Mouse (Mus musculus) stomach, embryonic 15.5 days (tissue): ENCODE measurements around the gene Scube3. TPM values are rescaled to one million over a fixed set of nuclear protein-coding genes. Genes with fewer than 3 reads are reported as not detected.
A peak's percentile ranks its signal among the peaks of the same experiment; 100 is the strongest.

Experiments used
- ATAC-seq: fragments of 200-750 bp; cut with Nextera tagmentation; 2 replicates; pipeline ENCODE4 v1.8.0; 2017; ENCODE audit warnings: low read depth, moderate number of reproducible peaks, moderate TSS enrichment; ENCODE audit not compliant: insufficient read depth, low FRiP score
- H3K27ac ChIP-seq: fragments of 300-500 bp; sonication (generic); 2 replicates; pipeline ENCODE4 v1.5.1; 2015; ENCODE audit warnings: mild to moderate bottlenecking, inconsistent platforms
- H3K27me3 ChIP-seq: fragments of 300-500 bp; sonication (generic); replicated peaks from 2 replicates; pipeline ENCODE4 v1.6.1; 2015; ENCODE audit warnings: inconsistent platforms
- H3K36me3 ChIP-seq: fragments of 300-500 bp; sonication (generic); 2 replicates; pipeline ENCODE4 v1.6.1; 2015; ENCODE audit warnings: inconsistent platforms
- H3K4me1 ChIP-seq: fragments of 300-500 bp; sonication (generic); 2 replicates; pipeline ENCODE4 v1.6.1; 2015; ENCODE audit warnings: inconsistent platforms
- H3K4me2 ChIP-seq: fragments of 300-500 bp; sonication (generic); 2 replicates; pipeline ENCODE4 v1.6.1; 2015; ENCODE audit warnings: mild to moderate bottlenecking, inconsistent platforms
- H3K4me3 ChIP-seq: fragments of 300-500 bp; sonication (generic); replicated peaks from 2 replicates; pipeline ENCODE4 v1.5.1; 2015; ENCODE audit warnings: inconsistent platforms
- H3K9ac ChIP-seq: fragments of 300-500 bp; sonication (generic); 2 replicates; pipeline ENCODE4 v1.6.1; 2015; ENCODE audit warnings: inconsistent platforms
- H3K9me3 ChIP-seq: fragments of 300-500 bp; sonication (generic); 2 replicates; pipeline ENCODE4 v1.6.1; 2016; ENCODE audit warnings: inconsistent platforms
- WGBS: fragments of 180-500 bp; shearing (Covaris S2); methylation state at CpG from one replicate; pipeline ENCODE4 v1.1.7; 2015; 5-methylcytosine and 5-hydroxymethylcytosine counted together
- polyA plus RNA-seq: library from polyadenylated mRNA; unstranded; fragments of >200 nt; fragmentation: Nextera tagmentation; extraction: Ambion mirVana; gene quantifications from 2 replicates; pipeline ENCODE4 v1.2.1, GENCODE M21; 2015

The Scube3 gene
- polyA plus RNA-seq, 1 experiment from 2014 or later, result 2.4 TPM

DNA sequence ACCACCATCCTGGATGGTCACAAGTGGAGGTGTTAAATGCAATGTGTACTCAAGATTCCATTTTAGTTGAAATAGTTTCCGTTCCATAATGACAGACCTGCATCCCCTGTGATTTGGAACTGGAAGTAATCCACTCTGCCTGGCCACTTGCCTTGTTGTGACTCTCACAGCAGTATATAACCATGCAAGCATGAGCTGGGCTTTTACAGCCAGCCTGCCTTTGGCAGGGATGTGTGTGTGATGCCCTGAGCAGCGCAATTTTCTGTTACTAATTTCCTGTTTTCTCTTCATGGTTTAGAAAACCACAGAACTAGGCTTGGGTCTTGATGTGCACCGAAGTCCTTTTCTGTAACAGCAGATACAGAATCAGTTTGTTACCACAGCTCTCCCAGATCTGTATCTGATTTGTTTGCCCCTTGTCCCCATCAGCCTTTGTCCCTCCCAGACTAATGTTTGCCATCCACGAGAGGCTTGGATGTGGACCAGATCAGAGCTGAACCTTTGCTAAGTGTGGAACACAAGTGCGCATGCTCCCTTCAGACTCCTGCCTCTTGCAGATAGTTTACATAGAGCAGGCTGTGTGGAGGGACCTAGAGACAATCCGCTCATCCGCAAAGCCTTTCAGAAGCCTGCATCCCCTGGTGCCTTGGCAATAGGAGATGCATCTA, 43.2 kb downstream of the Scube3 start:
- no peaks in the 10 kb centered on the region for H3K9me3 ChIP-seq
- 63% methylated on average over 7 of the region's 7 CpGs for WGBS
- no peak overlapping the region for H3K27ac ChIP-seq
- ATAC-seq, result no peak
- H3K4me3 ChIP-seq, result no peak overlapping the region
- H3K9ac ChIP-seq, result no peak overlapping the region
- H3K27me3 ChIP-seq, result no peaks in the 10 kb centered on the region
- no peak overlapping the region for H3K4me2 ChIP-seq
- H3K4me1 ChIP-seq, result peaks cover 13% of the 10 kb centered on the region
- 0 out of 2 replicates have a peak, but pooled peaks cover 4% of the 10 kb centered on the region for H3K36me3 ChIP-seq

DNA sequence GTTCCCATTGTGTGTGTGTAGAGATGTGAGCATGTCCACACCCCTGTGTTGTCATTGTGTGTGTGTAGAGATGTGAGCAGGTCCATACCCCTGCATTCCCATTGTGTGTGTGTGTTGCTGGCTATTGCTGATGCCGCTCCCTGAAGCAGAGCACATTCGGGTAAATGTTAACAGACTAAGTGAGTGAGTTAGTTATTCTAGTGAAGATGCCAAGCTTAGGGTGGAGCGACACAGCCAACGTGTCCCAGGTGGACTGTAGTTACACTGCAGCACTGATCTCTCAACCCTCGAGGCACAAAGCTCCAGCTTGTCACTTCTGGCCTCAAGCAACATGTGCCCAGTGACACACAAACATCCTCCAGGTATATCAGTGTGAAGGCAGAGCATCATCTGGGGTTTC, 46.4 kb downstream of the Scube3 start:
- 81% methylated on average over 5 of the region's 5 CpGs for WGBS
- no peaks in the 10 kb centered on the region for H3K27me3 ChIP-seq
- peaks cover under 1% of the 10 kb centered on the region; the same call in 1 of the 2 replicates for H3K4me1 ChIP-seq
- no peak overlapping the region for H3K9ac ChIP-seq
- peaks cover 12% of the 10 kb centered on the region for H3K36me3 ChIP-seq
- H3K9me3 ChIP-seq, result no peaks in the 10 kb centered on the region
- H3K4me2 ChIP-seq, result no peak overlapping the region
- ATAC-seq, result no peak
- no peak overlapping the region for H3K27ac ChIP-seq
- no peak overlapping the region for H3K4me3 ChIP-seq

- Histone ChIP-seq H3K4me3 (no peak overlapping the region), H3K4me2 (no peak overlapping the region), H3K27ac (no peak overlapping the region), H3K4me1 (no peaks in the 10 kb centered on the region), H3K27me3 (no peaks in the 10 kb centered on the region), H3K9me3 (no peaks in the 10 kb centered on the region), H3K9ac (no peak overlapping the region), H3K36me3 (peaks cover 16% of the 10 kb centered on the region)
- ATAC-seq, result no peak
- 67% methylated on average over 1 of the region's 1 CpGs for WGBS
Measured at GRCm38 (mm10) chr17:28192754-28193153, 50.8 kb downstream of the Scube3 start.

DNA sequence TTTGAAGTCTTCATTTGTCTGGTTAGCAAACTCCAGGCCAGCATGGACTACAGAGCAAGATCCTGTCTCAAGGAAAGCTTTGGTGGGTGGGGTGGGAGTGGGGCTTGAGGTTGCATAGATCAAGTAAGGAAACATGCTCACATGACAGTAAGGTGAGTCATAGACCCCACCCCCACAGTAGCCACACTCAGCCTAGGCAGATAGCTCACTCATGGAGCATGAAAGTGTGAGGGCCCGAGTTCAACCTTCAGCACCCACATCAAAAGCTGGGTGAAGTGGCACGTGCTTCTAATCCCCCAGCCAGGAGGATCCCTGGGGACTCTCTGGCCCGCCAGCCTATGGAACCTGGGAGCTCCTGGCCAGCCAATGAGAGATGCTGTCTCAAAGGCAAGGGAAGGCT, 51.6 kb downstream of the Scube3 start:
- H3K4me3 ChIP-seq, result no peak overlapping the region
- WGBS, result 71% methylated on average over 3 of the region's 3 CpGs
- H3K27ac ChIP-seq, result no peak overlapping the region
- peaks cover 23% of the 10 kb centered on the region for H3K36me3 ChIP-seq
- no peaks in the 10 kb centered on the region for H3K9me3 ChIP-seq
- no peak overlapping the region for H3K9ac ChIP-seq
- no peaks in the 10 kb centered on the region for H3K27me3 ChIP-seq
- H3K4me1 ChIP-seq, result no peaks in the 10 kb centered on the region
- H3K4me2 ChIP-seq, result no peak overlapping the region
- ATAC-seq, result no peak

- H3K27ac ChIP-seq, result no peak overlapping the region
- no peak for ATAC-seq
- no peaks in the 10 kb centered on the region for H3K27me3 ChIP-seq
- H3K4me2 ChIP-seq, result no peak overlapping the region
- WGBS, result 90% methylated on average over 10 of the region's 10 CpGs
- no peak overlapping the region for H3K4me3 ChIP-seq
- H3K4me1 ChIP-seq, result no peaks in the 10 kb centered on the region
- H3K9ac ChIP-seq, result no peak overlapping the region
- peaks cover 20% of the 10 kb centered on the region for H3K36me3 ChIP-seq
- no peaks in the 10 kb centered on the region for H3K9me3 ChIP-seq
Measured at GRCm38 (mm10) chr17:28195033-28195432, 53.1 kb downstream of the Scube3 start.

- ATAC-seq, result no peak; the same call in 1 of the 2 replicates
- no peak overlapping the region for H3K27ac ChIP-seq
- H3K4me1 ChIP-seq, result no peaks in the 10 kb centered on the region
- H3K36me3 ChIP-seq, result peaks cover 27% of the 10 kb centered on the region
- H3K4me2 ChIP-seq, result no peak overlapping the region
- no peak overlapping the region for H3K4me3 ChIP-seq
- WGBS, result 59% methylated on average over 18 of the region's 18 CpGs
- no peaks in the 10 kb centered on the region for H3K27me3 ChIP-seq
- H3K9ac ChIP-seq, result no peak overlapping the region
- H3K9me3 ChIP-seq, result no peaks in the 10 kb centered on the region
Measured at GRCm38 (mm10) chr17:28197646-28198045, 55.7 kb downstream of the Scube3 start.

- Histone ChIP-seq H3K9me3 (no peaks in the 10 kb centered on the region), H3K27ac (no peak overlapping the region), H3K4me1 (peaks cover 2% of the 10 kb centered on the region; the same call in 1 of the 2 replicates), H3K4me2 (no peak overlapping the region), H3K4me3 (no peak overlapping the region), H3K9ac (no peak overlapping the region), H3K27me3 (no peaks in the 10 kb centered on the region), H3K36me3 (peaks cover 28% of the 10 kb centered on the region; the same call in 1 of the 2 replicates)
- 78% methylated on average over 14 of the region's 14 CpGs for WGBS
- ATAC-seq, result no peak
Measured at GRCm38 (mm10) chr17:28201982-28202381, 60.0 kb downstream of the Scube3 start.

- ATAC-seq, result no peak
- WGBS, result 36% methylated on average over 14 of the region's 14 CpGs
Measured at GRCm38 (mm10) chr17:28204052-28204720, 62.2 kb downstream of the Scube3 start.

DNA sequence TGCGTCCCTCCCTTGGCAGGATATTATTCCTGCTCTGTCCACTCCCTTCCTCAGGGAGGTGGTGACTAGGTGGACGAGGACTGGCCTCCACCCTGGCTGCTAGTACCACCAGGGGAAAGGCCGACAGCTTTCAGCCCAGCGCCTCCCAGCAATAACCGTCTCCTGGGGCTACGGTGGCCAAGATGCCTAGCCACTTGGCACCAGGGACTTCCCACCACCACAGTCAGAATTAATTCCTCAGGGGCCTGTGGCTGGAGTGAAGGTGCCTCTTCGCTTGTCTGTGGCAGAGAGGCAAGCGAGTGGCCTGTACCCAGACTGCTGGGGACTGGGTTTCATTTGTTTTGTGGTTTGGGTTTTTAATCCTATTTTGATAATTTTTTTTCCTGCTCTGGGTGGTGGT, 63.5 kb downstream of the Scube3 start:
- no peak for ATAC-seq
- Histone ChIP-seq H3K4me3 (no peak overlapping the region), H3K27me3 (no peaks in the 10 kb centered on the region), H3K4me2 (no peak overlapping the region), H3K4me1 (peaks cover 12% of the 10 kb centered on the region), H3K36me3 (peaks cover 15% of the 10 kb centered on the region; the same call in 1 of the 2 replicates), H3K9ac (no peak overlapping the region), H3K9me3 (no peaks in the 10 kb centered on the region), H3K27ac (no peak overlapping the region)
- 90% methylated on average over 8 of the region's 8 CpGs for WGBS

More at GRCm38 (mm10) chr17:28204052-28204720, 62.2 kb downstream of the Scube3 start:
- Histone ChIP-seq H3K27ac (no peak overlapping the region), H3K27me3 (no peaks in the 10 kb centered on the region), H3K9ac (no peak overlapping the region), H3K4me3 (no peak overlapping the region), H3K36me3 (peaks cover 20% of the 10 kb centered on the region; the same call in 1 of the 2 replicates), H3K4me1 (peaks cover 12% of the 10 kb centered on the region), H3K9me3 (no peaks in the 10 kb centered on the region), H3K4me2 (no peak overlapping the region)

DNA sequence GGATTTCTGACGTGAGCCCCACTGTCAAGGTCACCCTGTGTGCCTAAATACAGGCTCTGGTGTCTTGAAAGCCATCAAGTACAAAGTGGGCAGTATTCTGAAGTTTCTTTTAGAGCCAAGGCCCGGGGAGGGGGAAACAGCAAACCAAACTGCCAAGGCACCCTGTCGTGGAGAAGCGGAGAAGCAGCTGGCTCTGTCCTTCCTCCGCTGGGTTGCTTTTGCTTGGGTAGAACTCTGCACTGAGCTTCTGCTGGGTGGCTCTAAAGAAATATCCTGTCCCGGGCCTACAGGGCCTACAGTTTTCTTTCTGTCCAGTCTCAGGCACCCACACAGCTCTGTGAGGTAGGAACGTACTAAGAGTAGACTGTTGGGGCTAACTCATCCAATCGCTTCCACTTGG, 65.2 kb downstream of the Scube3 start:
- Histone ChIP-seq H3K9ac (no peak overlapping the region), H3K9me3 (no peaks in the 10 kb centered on the region), H3K4me2 (peak overlapping the region; percentile 80), H3K27ac (peak overlapping the region; percentile 89), H3K4me1 (peaks cover 12% of the 10 kb centered on the region), H3K27me3 (no peaks in the 10 kb centered on the region), H3K4me3 (no peak overlapping the region), H3K36me3 (peaks cover 6% of the 10 kb centered on the region; the same call in 1 of the 2 replicates)
- WGBS, result 65% methylated on average over 8 of the region's 8 CpGs
- 0 out of 2 replicates have a peak, but pooled peaks have one; percentile 8 for ATAC-seq

- Histone ChIP-seq H3K4me3 (peak within 1 kb of the TSS; percentile 44), H3K9ac (peak within 1 kb of the TSS; percentile 48), H3K4me1 (peaks cover 12% of the 10 kb centered on the region), H3K27ac (peak within 1 kb of the TSS; percentile 89), H3K36me3 (peaks cover 4% of the 10 kb centered on the region; the same call in 1 of the 2 replicates), H3K27me3 (no peaks in the 10 kb centered on the region), H3K9me3 (no peaks in the 10 kb centered on the region), H3K4me2 (peak within 1 kb of the TSS; percentile 80)
- 18% methylated on average over 26 of the region's 26 CpGs for WGBS
- peak; percentile 86 for ATAC-seq
Measured at GRCm38 (mm10) chr17:28207591-28208313, 65.8 kb downstream of the Scube3 start, which contains the start of gene Def6. Gene Def6 (plus strand): TSS chr17:28207778.

DNA sequence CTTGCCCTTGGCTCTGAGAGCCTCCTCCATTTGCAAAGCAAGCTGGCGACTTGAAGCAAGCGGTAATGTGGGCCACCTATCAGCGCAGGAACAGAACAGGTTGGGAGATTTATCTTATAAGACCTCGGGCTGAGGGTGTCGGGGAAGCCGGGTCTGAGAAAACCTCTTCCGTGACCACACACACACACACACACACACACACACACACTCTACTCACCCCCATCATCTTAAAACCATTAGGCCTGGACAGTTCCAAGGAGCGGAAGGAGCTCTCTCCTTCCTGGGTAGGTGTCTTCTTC, 66.3 kb downstream of the Scube3 start:
- Histone ChIP-seq H3K9me3 (no peaks in the 10 kb centered on the region), H3K27ac (peak overlapping the region; percentile 89; the same call in 1 of the 2 replicates), H3K4me3 (peak overlapping the region; percentile 44), H3K4me1 (peaks cover 12% of the 10 kb centered on the region), H3K36me3 (no peaks in the 10 kb centered on the region), H3K9ac (peak overlapping the region; percentile 48; the same call in 1 of the 2 replicates), H3K4me2 (peak overlapping the region; percentile 80), H3K27me3 (no peaks in the 10 kb centered on the region)
- no peak for ATAC-seq
- WGBS, result 62% methylated on average over 8 of the region's 8 CpGs
